Mouse (Mus musculus) thymus, postnatal 25 days (tissue): Measurements from ENCODE around the gene Wdr83os.
"Not testable (repeated sequence)": the region's sequence is repeated elsewhere in the genome, so short reads cannot be mapped to it uniquely, and the experiment has no call there.

Source experiments
- DNase-seq: peaks from one replicate; pipeline ENCODE4 v3.0.0; 2022

Wdr83os gene

GRCm38 (mm10) chr8:85120251-85120650 lies 39.7 kb downstream of the Wdr83os start:
- DNase-seq = not testable (repeated sequence)

GRCm38 (mm10) chr8:85122995-85123394 lies 42.5 kb downstream of the Wdr83os start, which contains the start of gene Zfp791:
TSS of gene Zfp791 (minus strand) at chr8:85123095.
- DNase-seq = no peak

GRCm38 (mm10) chr8:85123691-85124090 lies 43.2 kb downstream of the Wdr83os start:
- no peak for DNase-seq
